11 mouse cellular contexts compared by ENCODE assay signal in the genomic region with DNA sequence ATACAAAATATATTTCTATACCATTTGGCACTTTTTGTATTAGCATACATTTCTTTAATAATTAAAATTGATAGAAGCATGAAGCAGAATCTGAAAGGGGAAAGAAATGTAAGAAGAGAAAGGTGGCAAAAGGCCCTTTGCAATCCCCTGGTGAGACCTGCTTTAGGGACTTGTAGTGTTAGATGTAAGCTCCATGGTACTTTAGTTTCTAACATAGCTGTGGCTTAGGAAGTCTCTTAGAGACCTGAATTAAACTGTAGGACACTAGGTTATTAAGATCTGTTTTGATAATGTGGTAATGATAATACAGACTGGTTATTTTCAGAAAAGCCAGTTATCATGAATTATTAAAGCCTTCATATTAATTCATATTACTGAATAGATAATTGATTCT. TPM values are rescaled to one million over a fixed set of nuclear protein-coding genes. Genes with fewer than 3 reads are reported as not detected.
A peak's percentile ranks its signal among the peaks of the same experiment; 100 is the strongest.
DNase-seq lines count a peak whose midpoint lies in the region; ATAC-seq and TF ChIP-seq lines count a peak whose summit lies in the region.
"Had no signal": no experiment of that assay in that cellular context is flagged by ENCODE, and none has a peak within 500 bp of the region (broad histone marks: within the 10 kb centered on the region; RNA-seq: fewer than 3 reads in every experiment).

No protein-coding gene starts in this region.

- no peak for TF ChIP-seq EP300 in lung, postnatal 0 days (IDR thresholded peaks at IDR 0.05)

- H3K36me3 ChIP-seq in lung, postnatal 0 days (ENCODE audit: insufficient read depth, low read length), result no peaks in the 10 kb centered on the region
- no peaks in the 10 kb centered on the region for H3K36me3 ChIP-seq in neural tube, embryonic 13.5 days
- H3K36me3 ChIP-seq: embryonic facial prominence, embryonic 12.5 days; heart, embryonic 10.5 days had no signal

- DNase-seq in cerebellum, adult 11-12 months, result no peak
- DNase-seq in lung, postnatal 0 days (ENCODE audit: low spot score), result peak; percentile 5
- DNase-seq in lung, adult 18-20 months, result no peak
- DNase-seq in adrenal gland, adult 18-20 months (ENCODE audit: low spot score in 2 of 2), result no peak
- no peak for DNase-seq in right cerebral cortex, postnatal 10 days (ENCODE audit: low spot score in 2 of 2)

- no peak overlapping the region for H3K4me3 ChIP-seq in lung, postnatal 0 days (ENCODE audit: low read depth, low read length)
- no peak overlapping the region for H3K4me3 ChIP-seq in neural tube, embryonic 13.5 days

- no peak for TF ChIP-seq CTCF in lung, postnatal 0 days (IDR thresholded peaks at IDR 0.05)

- H3K4me2 ChIP-seq in lung, postnatal 0 days (replicated peaks; ENCODE audit: low read depth, low read length), result 0 out of 2 replicates have a peak overlapping the region, but pooled peaks have one; percentile 32
- H3K4me2 ChIP-seq in neural tube, embryonic 13.5 days, result no peak overlapping the region

- no peak overlapping the region for H3K9ac ChIP-seq in lung, postnatal 0 days (replicated peaks; ENCODE audit: low read depth)
- no peak overlapping the region for H3K9ac ChIP-seq in neural tube, embryonic 13.5 days
- H3K9ac ChIP-seq: embryonic facial prominence, embryonic 12.5 days; liver, embryonic 14.5 days had no signal

- H3K4me1 ChIP-seq in lung, postnatal 0 days (ENCODE audit: insufficient read depth, low read depth, low read length), result no peaks in the 10 kb centered on the region
- H3K4me1 ChIP-seq in neural tube, embryonic 13.5 days (replicated peaks), result no peaks in the 10 kb centered on the region
- H3K4me1 ChIP-seq: embryonic facial prominence, embryonic 12.5 days; heart, embryonic 10.5 days had no signal

- no peak overlapping the region for H3K27ac ChIP-seq in lung, postnatal 0 days (ENCODE audit: low read length)
- no peak overlapping the region for H3K27ac ChIP-seq in neural tube, embryonic 13.5 days (replicated peaks)
- H3K27ac ChIP-seq: embryonic facial prominence, embryonic 12.5 days; heart, embryonic 10.5 days; liver, embryonic 14.5 days had no signal

- H3K9me3 ChIP-seq in lung, postnatal 0 days (ENCODE audit: low read length), result no peaks in the 10 kb centered on the region
- H3K9me3 ChIP-seq in neural tube, embryonic 13.5 days, result no peaks in the 10 kb centered on the region
- H3K9me3 ChIP-seq: embryonic facial prominence, embryonic 12.5 days; heart, embryonic 10.5 days had no signal

- ATAC-seq in cerebellum, adult (ENCODE audit: insufficient number of reproducible peaks, low FRiP score, low TSS enrichment), result 0 out of 2 replicates have a peak, but pooled peaks have one; percentile 9
- ATAC-seq in lung, postnatal 0 days, result no peak
- ATAC-seq in inflammation-experienced regulatory T-cells, adult 6 months, result peak; percentile 7
- peak; percentile 41; the same call in 1 of the 2 replicates for ATAC-seq in neural tube, embryonic 13.5 days (ENCODE audit: low read depth)

- no peaks in the 10 kb centered on the region for H3K27me3 ChIP-seq in lung, postnatal 0 days (replicated peaks; ENCODE audit: insufficient read depth, low read length)
- no peaks in the 10 kb centered on the region for H3K27me3 ChIP-seq in neural tube, embryonic 13.5 days
- H3K27me3 ChIP-seq: embryonic facial prominence, embryonic 12.5 days had no signal

RNA-seq across cellular contexts. Expression of a gene that starts 38.5 kb away (rescaled TPM):
- polyA plus RNA-seq in lung, postnatal 0 days (2015; fragmentation: Nextera tagmentation; extraction: Ambion mirVana), result 17.3 and 17.8 TPM in 2 replicates
- polyA plus RNA-seq in inflammation-experienced regulatory T-cells, adult 6 months (2017; shearing (Covaris generic)), result 10 to 100 TPM; 14.1 to 15.5 (median 14.3) TPM
- polyA plus RNA-seq in neural tube, embryonic 13.5 days (2015; fragmentation: Nextera tagmentation; extraction: Ambion mirVana), result 56.8 and 63.9 TPM in 2 replicates
- total RNA-seq in adrenal gland, adult 18-20 months (2021), result 10 to 100 TPM; 12.4 to 16.5 TPM
